Mouse (Mus musculus): ENCODE results near the gene Nmbr. TPM values are rescaled to one million over a fixed set of nuclear protein-coding genes. Genes with fewer than 3 reads are reported as not detected.
A peak's percentile ranks its signal among the peaks of the same experiment; 100 is the strongest.

Nmbr gene
- polyA plus RNA-seq (2014; fragmentation: Nextera tagmentation; extraction: Ambion mirVana): 0.52 and 0.59 TPM in 2 replicates

- H3K27ac ChIP-seq (replicated peaks; ENCODE audit: low read depth, low read length): peak within 1 kb of the TSS; percentile 41; the same call in 1 of the 2 replicates
- WGBS: under 1% methylated on average over 50 of the region's 50 CpGs
These were observed at the start of gene Nmbr, which contains the start of gene Vta1 for GRCm38 (mm10) chr10:14705072-14706066. Nmbr (plus strand) TSS chr10:14705591. Vta1 (minus strand) TSS chr10:14705560.

GRCm38 (mm10) chr10:14660875-14661274 is 44.5 kb upstream of the Nmbr start:
- WGBS: 84% methylated on average over 2 of the region's 2 CpGs
- H3K36me3 ChIP-seq (replicated peaks; ENCODE audit: control insufficient read depth, insufficient read depth, low read depth, low read length): no peaks in the 10 kb centered on the region; the same call in 1 of the 2 replicates
- DNase-seq (ENCODE audit: low spot score) (no peak), ATAC-seq (replicated peaks; ENCODE audit: insufficient number of reproducible peaks, low FRiP score, low TSS enrichment, low read depth) (no peak)
- H3K9me3 ChIP-seq (replicated peaks; ENCODE audit: control insufficient read depth, low read length): no peaks in the 10 kb centered on the region
- no peak overlapping the region for H3K4me3 ChIP-seq (ENCODE audit: low read depth, low read length)
- H3K27me3 ChIP-seq (ENCODE audit: control insufficient read depth, insufficient read depth, low read length): no peaks in the 10 kb centered on the region
- no peak overlapping the region for H3K9ac ChIP-seq (replicated peaks; ENCODE audit: low read length)
- no peak overlapping the region for H3K27ac ChIP-seq (replicated peaks; ENCODE audit: low read depth, low read length)
- no peaks in the 10 kb centered on the region for H3K4me1 ChIP-seq (ENCODE audit: control insufficient read depth, insufficient read depth, low read length)
- H3K4me2 ChIP-seq (ENCODE audit: low read depth, low read length): no peak overlapping the region

More at GRCm38 (mm10) chr10:14705072-14706066, at the start of gene Nmbr, which contains the start of gene Vta1:
- H3K4me1 ChIP-seq (ENCODE audit: control insufficient read depth, insufficient read depth, low read length): no peaks in the 10 kb centered on the region
- peak within 1 kb of the TSS; percentile 46 for H3K4me2 ChIP-seq (ENCODE audit: low read depth, low read length)
- no peaks in the 10 kb centered on the region for H3K36me3 ChIP-seq (replicated peaks; ENCODE audit: control insufficient read depth, insufficient read depth, low read depth, low read length)
- no peaks in the 10 kb centered on the region for H3K9me3 ChIP-seq (replicated peaks; ENCODE audit: control insufficient read depth, low read length)
- ATAC-seq (replicated peaks; ENCODE audit: insufficient number of reproducible peaks, low FRiP score, low TSS enrichment, low read depth) (peak; percentile 95), DNase-seq (ENCODE audit: low spot score) (peak; percentile 96)
- peak within 1 kb of the TSS; percentile 91 for H3K4me3 ChIP-seq (ENCODE audit: low read depth, low read length)
- peak within 1 kb of the TSS; percentile 83 for H3K9ac ChIP-seq (replicated peaks; ENCODE audit: low read length)
- no peaks in the 10 kb centered on the region for H3K27me3 ChIP-seq (ENCODE audit: control insufficient read depth, insufficient read depth, low read length)

DNA sequence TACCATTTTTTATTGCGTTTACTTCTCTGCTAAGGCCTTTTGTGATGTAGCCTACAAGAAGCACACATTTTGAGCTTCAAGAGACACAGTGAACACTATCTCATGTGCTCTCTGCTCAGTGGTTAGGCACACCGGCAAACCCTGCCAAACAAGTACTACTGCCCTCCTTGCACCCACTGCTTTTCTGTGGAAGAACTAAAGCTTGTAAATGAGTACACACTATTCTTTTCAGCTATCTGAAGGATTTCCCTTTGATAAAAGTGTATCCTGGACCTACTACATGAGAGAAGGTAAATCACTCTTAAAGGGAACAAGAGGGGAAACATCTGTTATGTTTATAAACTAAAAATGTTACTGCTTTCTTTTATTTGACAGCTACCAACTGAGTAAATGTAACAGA is 39.2 kb upstream of the Nmbr start:
- WGBS: 100% methylated on average over 2 of the region's 2 CpGs
- ATAC-seq (replicated peaks; ENCODE audit: insufficient number of reproducible peaks, low FRiP score, low TSS enrichment, low read depth): no peak

DNA sequence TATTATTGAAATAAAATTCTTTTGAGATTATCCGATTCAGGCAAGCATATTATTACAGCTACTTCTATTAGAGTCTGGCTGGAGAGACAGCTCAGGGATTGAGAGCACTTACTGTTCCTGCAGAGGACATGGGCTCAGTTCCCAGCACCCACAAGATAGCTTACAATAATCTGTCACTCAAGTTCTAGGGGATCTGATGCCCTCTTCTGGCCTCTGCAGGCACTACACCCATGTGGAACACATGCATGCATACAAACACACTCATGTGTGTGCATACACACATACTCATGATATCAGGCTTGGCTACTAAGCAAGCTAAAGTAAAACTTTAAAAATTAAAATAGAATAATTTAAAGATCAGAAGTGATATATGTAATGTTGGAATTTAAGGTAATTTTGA is 19.7 kb upstream of the Nmbr start:
- H3K4me3 ChIP-seq (ENCODE audit: low read depth, low read length): no peak overlapping the region
- H3K4me1 ChIP-seq (ENCODE audit: control insufficient read depth, insufficient read depth, low read length): no peaks in the 10 kb centered on the region
- ATAC-seq (replicated peaks; ENCODE audit: insufficient number of reproducible peaks, low FRiP score, low TSS enrichment, low read depth) (no peak), DNase-seq (ENCODE audit: low spot score) (no peak)
- H3K4me2 ChIP-seq (ENCODE audit: low read depth, low read length): no peak overlapping the region
- H3K9me3 ChIP-seq (replicated peaks; ENCODE audit: control insufficient read depth, low read length): no peaks in the 10 kb centered on the region
- H3K36me3 ChIP-seq (replicated peaks; ENCODE audit: control insufficient read depth, insufficient read depth, low read depth, low read length): no peaks in the 10 kb centered on the region
- no peak overlapping the region for H3K27ac ChIP-seq (replicated peaks; ENCODE audit: low read depth, low read length)
- H3K9ac ChIP-seq (replicated peaks; ENCODE audit: low read length): no peak overlapping the region
- 95% methylated on average over 1 of the region's 1 CpGs for WGBS
- no peaks in the 10 kb centered on the region for H3K27me3 ChIP-seq (ENCODE audit: control insufficient read depth, insufficient read depth, low read length)

More for the DNA sequence above, 39.2 kb upstream of the Nmbr start:
- no peak for DNase-seq (ENCODE audit: low spot score)
- Histone ChIP-seq H3K9me3 (replicated peaks; ENCODE audit: control insufficient read depth, low read length) (no peaks in the 10 kb centered on the region), H3K9ac (replicated peaks; ENCODE audit: low read length) (no peak overlapping the region), H3K27ac (replicated peaks; ENCODE audit: low read depth, low read length) (no peak overlapping the region), H3K4me1 (ENCODE audit: control insufficient read depth, insufficient read depth, low read length) (no peaks in the 10 kb centered on the region), H3K4me2 (ENCODE audit: low read depth, low read length) (no peak overlapping the region), H3K36me3 (replicated peaks; ENCODE audit: control insufficient read depth, insufficient read depth, low read depth, low read length) (no peaks in the 10 kb centered on the region; the same call in 1 of the 2 replicates), H3K4me3 (ENCODE audit: low read depth, low read length) (no peak overlapping the region), H3K27me3 (ENCODE audit: control insufficient read depth, insufficient read depth, low read length) (no peaks in the 10 kb centered on the region)

DNA sequence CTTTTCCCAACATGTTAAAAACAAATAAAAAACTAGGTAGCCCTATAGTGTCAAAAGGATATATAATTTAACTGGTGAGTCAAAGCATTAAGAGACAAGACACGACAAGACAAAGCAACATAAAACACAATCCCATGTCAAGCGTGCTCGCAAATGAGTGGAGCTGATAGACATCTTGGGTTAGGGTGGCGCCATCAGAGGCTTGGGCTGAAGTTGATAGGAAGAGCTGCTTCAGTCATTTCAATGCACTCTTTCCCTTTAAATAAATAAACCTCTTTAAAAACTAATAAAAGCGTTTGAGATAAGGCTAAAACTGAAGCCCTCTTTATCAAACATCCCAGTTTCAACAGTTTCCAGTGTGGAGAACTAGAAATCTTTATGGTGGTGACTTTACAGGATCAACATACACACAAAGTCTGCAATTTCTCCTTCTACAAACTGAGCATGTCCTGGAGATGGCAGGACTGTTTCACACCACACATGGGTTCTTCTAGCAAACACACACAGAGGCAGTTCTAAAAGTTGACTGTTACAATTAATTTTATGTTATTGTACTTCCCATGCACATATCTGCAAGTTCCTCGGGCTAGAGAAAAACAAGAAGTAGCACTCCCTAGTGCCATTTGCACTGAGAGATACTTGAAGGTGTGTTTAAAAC is 16.5 kb upstream of the Nmbr start:
- 95% methylated on average over 6 of the region's 6 CpGs for WGBS
- Histone ChIP-seq H3K27me3 (ENCODE audit: control insufficient read depth, insufficient read depth, low read length) (no peaks in the 10 kb centered on the region), H3K9me3 (replicated peaks; ENCODE audit: control insufficient read depth, low read length) (no peaks in the 10 kb centered on the region), H3K9ac (replicated peaks; ENCODE audit: low read length) (no peak overlapping the region), H3K36me3 (replicated peaks; ENCODE audit: control insufficient read depth, insufficient read depth, low read depth, low read length) (no peaks in the 10 kb centered on the region), H3K27ac (replicated peaks; ENCODE audit: low read depth, low read length) (no peak overlapping the region), H3K4me2 (ENCODE audit: low read depth, low read length) (no peak overlapping the region), H3K4me1 (ENCODE audit: control insufficient read depth, insufficient read depth, low read length) (no peaks in the 10 kb centered on the region), H3K4me3 (ENCODE audit: low read depth, low read length) (no peak overlapping the region)
- DNase-seq (ENCODE audit: low spot score) (no peak), ATAC-seq (replicated peaks; ENCODE audit: insufficient number of reproducible peaks, low FRiP score, low TSS enrichment, low read depth) (no peak)

DNA sequence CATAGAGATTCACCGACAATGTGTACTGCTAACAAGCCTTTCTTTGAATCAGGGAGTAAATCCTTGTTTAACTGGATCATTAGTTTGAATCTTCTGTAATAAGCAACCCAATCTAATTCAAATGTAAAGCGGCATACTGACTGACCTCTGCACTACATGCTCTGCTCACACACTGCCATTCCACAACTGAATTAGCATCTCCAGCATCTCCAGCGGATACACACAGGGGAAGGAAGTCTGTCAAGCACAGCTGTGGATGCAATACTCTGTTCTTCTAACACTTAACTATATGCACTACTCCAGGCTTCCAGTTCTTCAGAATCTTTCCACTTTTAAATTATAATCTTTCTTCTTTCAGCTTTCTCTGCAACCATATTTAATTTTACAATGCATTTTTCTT is 15.0 kb upstream of the Nmbr start:
- ATAC-seq (replicated peaks; ENCODE audit: insufficient number of reproducible peaks, low FRiP score, low TSS enrichment, low read depth) (no peak), DNase-seq (ENCODE audit: low spot score) (no peak)
- no peak overlapping the region for H3K4me3 ChIP-seq (ENCODE audit: low read depth, low read length)
- H3K4me2 ChIP-seq (ENCODE audit: low read depth, low read length): no peak overlapping the region
- no peaks in the 10 kb centered on the region for H3K27me3 ChIP-seq (ENCODE audit: control insufficient read depth, insufficient read depth, low read length)
- no peak overlapping the region for H3K9ac ChIP-seq (replicated peaks; ENCODE audit: low read length)
- no peak overlapping the region for H3K27ac ChIP-seq (replicated peaks; ENCODE audit: low read depth, low read length)
- H3K36me3 ChIP-seq (replicated peaks; ENCODE audit: control insufficient read depth, insufficient read depth, low read depth, low read length): no peaks in the 10 kb centered on the region
- no peaks in the 10 kb centered on the region for H3K4me1 ChIP-seq (ENCODE audit: control insufficient read depth, insufficient read depth, low read length)
- WGBS: 82% methylated on average over 3 of the region's 3 CpGs
- H3K9me3 ChIP-seq (replicated peaks; ENCODE audit: control insufficient read depth, low read length): no peaks in the 10 kb centered on the region

DNA sequence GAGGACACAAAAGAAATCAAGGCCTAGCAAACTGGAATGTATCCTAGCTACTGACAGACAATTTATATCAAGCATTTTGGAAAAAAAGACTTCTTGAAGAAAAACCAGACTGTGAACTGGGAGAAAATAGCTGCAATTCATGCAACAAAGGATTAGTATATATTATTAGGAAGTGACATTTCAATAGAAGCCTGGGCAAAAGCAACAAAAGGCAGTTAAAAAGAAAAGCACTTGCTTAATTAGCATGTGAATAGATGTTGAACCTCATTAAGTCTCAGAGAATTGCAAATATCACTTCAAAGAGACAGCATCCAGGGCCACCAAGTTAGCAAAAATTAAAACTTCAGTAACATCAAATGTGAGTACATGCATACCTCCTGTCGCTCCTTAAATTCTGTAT is 2.2 kb upstream of the Nmbr start:
- H3K36me3 ChIP-seq (replicated peaks; ENCODE audit: control insufficient read depth, insufficient read depth, low read depth, low read length): no peaks in the 10 kb centered on the region
- H3K27ac ChIP-seq (replicated peaks; ENCODE audit: low read depth, low read length): no peak overlapping the region
- 68% methylated on average over 1 of the region's 1 CpGs for WGBS
- H3K4me2 ChIP-seq (ENCODE audit: low read depth, low read length): no peak overlapping the region
- DNase-seq (ENCODE audit: low spot score): no peak
- no peak for ATAC-seq (replicated peaks; ENCODE audit: insufficient number of reproducible peaks, low FRiP score, low TSS enrichment, low read depth)
- no peaks in the 10 kb centered on the region for H3K4me1 ChIP-seq (ENCODE audit: control insufficient read depth, insufficient read depth, low read length)
- no peak overlapping the region for H3K9ac ChIP-seq (replicated peaks; ENCODE audit: low read length)
- H3K27me3 ChIP-seq (ENCODE audit: control insufficient read depth, insufficient read depth, low read length): no peaks in the 10 kb centered on the region
- H3K9me3 ChIP-seq (replicated peaks; ENCODE audit: control insufficient read depth, low read length): no peaks in the 10 kb centered on the region
- no peak overlapping the region for H3K4me3 ChIP-seq (ENCODE audit: low read depth, low read length)

Measured in embryonic facial prominence, embryonic 11.5 days (tissue).